Mouse (Mus musculus): Measurements from ENCODE around the gene Tbc1d13.

GRCm38 (mm10) chr2:30092280-30092918 lies 41.1 kb upstream of the Tbc1d13 start:
- TF ChIP-seq CTCF (IDR thresholded peaks at IDR 0.05; ENCODE audit: insufficient read depth, low read depth, low read length) (no peak; the same call in 1 of the 2 replicates), POLR2A (IDR thresholded peaks at IDR 0.05; ENCODE audit: insufficient read depth, low read depth, low read length) (no peak)

Data from olfactory bulb, adult 2 months (tissue).